Mouse (Mus musculus): Measurements from ENCODE around the gene Aipl1.

DNA sequence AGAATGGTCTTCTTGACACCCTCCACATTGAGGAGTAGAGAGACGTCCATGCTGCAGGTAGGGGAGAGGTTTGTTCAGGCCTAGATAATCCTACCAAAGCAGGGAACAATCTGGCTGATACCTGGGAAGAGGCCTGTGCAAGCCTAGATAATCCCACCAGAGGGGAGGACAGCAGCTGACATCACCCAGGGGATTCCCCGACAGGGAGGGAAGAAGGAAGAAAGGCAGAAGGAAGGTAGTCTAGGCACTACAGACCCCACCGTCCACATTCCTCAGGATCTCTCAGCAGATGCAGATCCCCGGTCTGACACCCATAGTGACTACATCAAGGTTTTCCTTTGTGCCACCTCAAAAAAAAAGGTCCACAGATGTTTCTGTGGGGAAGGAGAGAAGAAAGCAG, at the start of gene Aipl1:
- no peak for TF ChIP-seq POLR2A (IDR thresholded peaks at IDR 0.05; ENCODE audit: insufficient read length, low read depth)
- TF ChIP-seq TCF3 (IDR thresholded peaks at IDR 0.05; ENCODE audit: insufficient read length, low read depth), result no peak
- TF ChIP-seq MAX (IDR thresholded peaks at IDR 0.05; ENCODE audit: low read depth), result no peak
- no peak for TF ChIP-seq POLR2AphosphoS2 (IDR thresholded peaks at IDR 0.05; ENCODE audit: insufficient read length, low read depth)
- TF ChIP-seq USF1 (IDR thresholded peaks at IDR 0.05; ENCODE audit: low read depth), result no peak
